Mouse (Mus musculus): ENCODE measurements around the gene Hap1. TPM values are rescaled to one million over a fixed set of nuclear protein-coding genes. Genes with fewer than 3 reads are reported as not detected.

The Hap1 gene
- polyA plus RNA-seq, 1 experiment = 22.0 TPM

DNA sequence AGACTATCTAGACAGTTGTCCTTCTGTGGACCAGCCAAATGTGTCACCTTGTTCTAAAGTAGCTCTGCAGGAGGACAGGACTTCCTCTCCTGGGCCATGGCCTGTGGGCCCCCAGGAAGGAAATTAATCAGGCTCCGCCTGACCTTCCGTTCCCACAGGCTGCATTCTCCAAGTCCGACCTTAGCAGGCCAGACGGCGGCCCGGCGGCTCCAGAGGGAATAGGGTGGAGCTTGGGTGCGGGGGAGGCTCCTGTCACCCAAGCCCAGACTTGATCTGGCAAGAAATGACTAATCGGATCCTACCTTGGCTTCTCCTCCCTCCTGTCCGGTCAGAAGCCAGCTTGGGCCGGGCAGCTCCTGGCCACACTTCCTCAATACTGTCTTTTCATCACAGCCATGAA lies 39.3 kb upstream of the Hap1 start:
- DNase-seq (ENCODE audit: low read depth in 1 of 2, low spot score in 2 of 2) = no peak
- WGBS = 42% methylated on average over 11 of the region's 11 CpGs

DNA sequence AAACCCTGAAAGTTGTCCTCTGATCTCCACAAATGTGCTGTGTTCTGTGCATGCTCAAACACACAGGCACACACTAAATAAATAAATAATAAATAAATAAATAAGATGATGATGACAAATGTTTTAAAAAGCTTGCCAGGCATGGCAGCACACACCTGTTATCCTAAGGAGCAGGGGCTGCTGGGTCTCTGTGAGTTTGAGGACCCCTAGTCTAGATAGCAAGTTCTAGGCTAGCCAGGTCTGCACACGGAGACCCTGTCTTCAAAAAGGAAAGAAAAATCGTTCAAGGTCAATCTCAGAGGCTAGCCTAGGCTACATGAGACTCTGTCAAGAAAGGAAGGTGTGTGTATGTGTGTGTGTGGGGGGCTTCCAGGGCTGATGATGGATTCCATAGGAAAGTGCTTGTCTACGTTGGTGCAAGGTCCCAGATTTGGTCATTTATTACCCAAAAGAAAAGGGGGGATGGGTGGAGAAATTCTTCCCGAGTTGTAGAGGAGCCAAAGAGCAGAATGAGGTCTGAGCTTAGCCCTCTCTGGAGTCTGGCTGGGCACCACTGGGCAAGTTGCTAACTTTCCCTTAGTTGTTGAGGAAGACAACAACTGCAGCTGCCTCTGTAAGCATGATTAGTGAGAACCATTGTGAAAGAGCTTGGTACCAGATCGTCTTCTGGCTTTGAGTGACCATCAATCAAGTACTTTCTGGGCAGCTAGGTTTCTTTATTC lies 38.6 kb upstream of the Hap1 start:
- DNase-seq (ENCODE audit: low read depth in 1 of 2, low spot score in 2 of 2) = no peak
- H3K4me3 ChIP-seq (ENCODE audit: extremely low read depth, insufficient read depth, insufficient read length) = no peak overlapping the region
- 71% methylated on average over 5 of the region's 5 CpGs for WGBS
- no peaks in the 10 kb centered on the region for H3K27me3 ChIP-seq (ENCODE audit: control insufficient read depth, insufficient read depth, low read length)
- TF ChIP-seq CTCF (IDR thresholded peaks at IDR 0.05; ENCODE audit: extremely low read depth, insufficient read depth, insufficient read length, insufficient replicate concordance) (no peak), POLR2A (IDR thresholded peaks at IDR 0.05; ENCODE audit: low read depth, low read length) (no peak)
- no peaks in the 10 kb centered on the region for H3K36me3 ChIP-seq (ENCODE audit: control insufficient read depth, insufficient read depth, low read length)
- no peak overlapping the region for H3K27ac ChIP-seq (ENCODE audit: insufficient read depth, low read length)
- H3K4me1 ChIP-seq (ENCODE audit: control insufficient read depth, insufficient read depth, insufficient read length) = peaks cover 9% of the 10 kb centered on the region; the same call in 1 of the 2 replicates

More for the DNA sequence above, 39.3 kb upstream of the Hap1 start:
- no peak overlapping the region; the same call in 1 of the 2 replicates for H3K4me3 ChIP-seq (ENCODE audit: extremely low read depth, insufficient read depth, insufficient read length)
- TF ChIP-seq CTCF (IDR thresholded peaks at IDR 0.05; ENCODE audit: extremely low read depth, insufficient read depth, insufficient read length, insufficient replicate concordance) (no peak), POLR2A (IDR thresholded peaks at IDR 0.05; ENCODE audit: low read depth, low read length) (no peak)
- no peak overlapping the region for H3K27ac ChIP-seq (ENCODE audit: insufficient read depth, low read length)
- H3K27me3 ChIP-seq (ENCODE audit: control insufficient read depth, insufficient read depth, low read length) = no peaks in the 10 kb centered on the region
- H3K4me1 ChIP-seq (ENCODE audit: control insufficient read depth, insufficient read depth, insufficient read length) = peaks cover 9% of the 10 kb centered on the region; the same call in 1 of the 2 replicates
- no peaks in the 10 kb centered on the region for H3K36me3 ChIP-seq (ENCODE audit: control insufficient read depth, insufficient read depth, low read length)

DNA sequence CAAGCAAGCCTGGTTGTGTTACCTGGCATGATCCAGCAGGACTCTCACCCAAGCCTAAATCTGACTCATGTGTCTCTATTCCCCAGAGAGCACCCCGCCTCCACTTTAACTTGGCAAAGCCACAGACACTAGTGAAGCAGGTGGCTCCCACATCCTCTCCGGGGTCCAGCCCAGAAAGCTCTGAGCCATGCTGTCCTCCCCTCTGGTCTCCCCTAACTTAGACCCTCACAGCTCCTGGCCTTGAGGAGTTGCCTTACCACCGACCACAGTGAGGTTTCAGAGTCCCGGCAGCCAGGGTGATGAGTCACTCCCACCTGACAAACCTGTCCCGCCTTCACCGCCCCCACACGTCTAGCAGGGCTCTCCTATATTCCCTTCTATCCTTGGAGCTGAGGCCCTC lies 37.8 kb upstream of the Hap1 start:
- 26% methylated on average over 7 of the region's 7 CpGs for WGBS
- Histone ChIP-seq H3K4me3 (ENCODE audit: extremely low read depth, insufficient read depth, insufficient read length) (no peak overlapping the region), H3K36me3 (ENCODE audit: control insufficient read depth, insufficient read depth, low read length) (no peaks in the 10 kb centered on the region), H3K27me3 (ENCODE audit: control insufficient read depth, insufficient read depth, low read length) (no peaks in the 10 kb centered on the region), H3K27ac (ENCODE audit: insufficient read depth, low read length) (no peak overlapping the region), H3K4me1 (ENCODE audit: control insufficient read depth, insufficient read depth, insufficient read length) (peaks cover 9% of the 10 kb centered on the region; the same call in 1 of the 2 replicates)
- TF ChIP-seq CTCF (IDR thresholded peaks at IDR 0.05; ENCODE audit: extremely low read depth, insufficient read depth, insufficient read length, insufficient replicate concordance) (no peak), POLR2A (IDR thresholded peaks at IDR 0.05; ENCODE audit: low read depth, low read length) (no peak)
- no peak for DNase-seq (ENCODE audit: low read depth in 1 of 2, low spot score in 2 of 2)

DNA sequence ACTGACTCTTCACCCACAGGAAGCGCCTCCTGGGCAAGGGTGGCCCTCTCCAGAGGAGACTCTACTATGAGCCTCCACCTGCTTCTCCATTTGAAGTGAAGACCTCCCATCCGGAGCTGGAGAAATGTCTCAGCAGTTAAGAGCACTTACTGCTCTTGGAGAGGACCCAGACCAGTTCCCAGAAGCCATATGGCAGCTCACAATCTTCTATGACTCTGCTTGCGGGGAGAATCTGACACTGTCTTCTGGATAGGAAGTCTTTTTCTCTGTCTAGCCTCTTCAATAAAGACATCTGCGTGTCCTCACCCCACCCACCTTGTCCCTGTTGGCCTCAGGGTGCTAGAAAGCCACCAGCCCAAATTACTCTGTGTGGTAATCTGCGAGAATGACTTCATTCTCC lies 37.0 kb upstream of the Hap1 start:
- peaks cover 9% of the 10 kb centered on the region; the same call in 1 of the 2 replicates for H3K4me1 ChIP-seq (ENCODE audit: control insufficient read depth, insufficient read depth, insufficient read length)
- H3K27ac ChIP-seq (ENCODE audit: insufficient read depth, low read length) = no peak overlapping the region
- TF ChIP-seq CTCF (IDR thresholded peaks at IDR 0.05; ENCODE audit: extremely low read depth, insufficient read depth, insufficient read length, insufficient replicate concordance) (no peak), POLR2A (IDR thresholded peaks at IDR 0.05; ENCODE audit: low read depth, low read length) (no peak)
- 71% methylated on average over 5 of the region's 5 CpGs for WGBS
- no peaks in the 10 kb centered on the region for H3K36me3 ChIP-seq (ENCODE audit: control insufficient read depth, insufficient read depth, low read length)
- no peak overlapping the region for H3K4me3 ChIP-seq (ENCODE audit: extremely low read depth, insufficient read depth, insufficient read length)
- H3K27me3 ChIP-seq (ENCODE audit: control insufficient read depth, insufficient read depth, low read length) = no peaks in the 10 kb centered on the region
- no peak for DNase-seq (ENCODE audit: low read depth in 1 of 2, low spot score in 2 of 2)

DNA sequence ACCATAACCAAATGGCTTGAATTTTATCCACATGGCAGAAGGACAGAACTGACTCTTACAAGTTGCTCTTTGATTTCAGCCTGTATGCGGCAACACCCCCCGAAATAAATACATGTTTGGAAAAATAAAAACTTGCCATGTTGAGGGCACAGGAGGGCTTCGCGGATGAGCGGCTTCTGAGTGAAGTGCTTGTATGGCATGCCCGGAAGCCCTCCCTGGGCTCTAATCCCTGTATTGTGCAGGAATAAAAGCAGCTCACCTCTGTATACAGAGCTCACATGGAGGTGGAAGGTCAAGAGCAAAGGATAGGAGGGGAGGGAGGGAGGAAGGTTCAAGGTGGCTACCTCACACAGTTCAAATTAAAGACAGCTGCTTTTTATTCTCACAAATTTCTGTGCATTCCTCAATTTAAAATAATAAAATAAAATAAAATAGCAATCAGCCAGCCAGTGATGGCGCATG lies 36.0 kb upstream of the Hap1 start:
- Histone ChIP-seq H3K27me3 (ENCODE audit: control insufficient read depth, insufficient read depth, low read length) (no peaks in the 10 kb centered on the region), H3K4me1 (ENCODE audit: control insufficient read depth, insufficient read depth, insufficient read length) (peaks cover 6% of the 10 kb centered on the region; the same call in 1 of the 2 replicates)
- DNase-seq (ENCODE audit: low read depth in 1 of 2, low spot score in 2 of 2) = no peak

DNA sequence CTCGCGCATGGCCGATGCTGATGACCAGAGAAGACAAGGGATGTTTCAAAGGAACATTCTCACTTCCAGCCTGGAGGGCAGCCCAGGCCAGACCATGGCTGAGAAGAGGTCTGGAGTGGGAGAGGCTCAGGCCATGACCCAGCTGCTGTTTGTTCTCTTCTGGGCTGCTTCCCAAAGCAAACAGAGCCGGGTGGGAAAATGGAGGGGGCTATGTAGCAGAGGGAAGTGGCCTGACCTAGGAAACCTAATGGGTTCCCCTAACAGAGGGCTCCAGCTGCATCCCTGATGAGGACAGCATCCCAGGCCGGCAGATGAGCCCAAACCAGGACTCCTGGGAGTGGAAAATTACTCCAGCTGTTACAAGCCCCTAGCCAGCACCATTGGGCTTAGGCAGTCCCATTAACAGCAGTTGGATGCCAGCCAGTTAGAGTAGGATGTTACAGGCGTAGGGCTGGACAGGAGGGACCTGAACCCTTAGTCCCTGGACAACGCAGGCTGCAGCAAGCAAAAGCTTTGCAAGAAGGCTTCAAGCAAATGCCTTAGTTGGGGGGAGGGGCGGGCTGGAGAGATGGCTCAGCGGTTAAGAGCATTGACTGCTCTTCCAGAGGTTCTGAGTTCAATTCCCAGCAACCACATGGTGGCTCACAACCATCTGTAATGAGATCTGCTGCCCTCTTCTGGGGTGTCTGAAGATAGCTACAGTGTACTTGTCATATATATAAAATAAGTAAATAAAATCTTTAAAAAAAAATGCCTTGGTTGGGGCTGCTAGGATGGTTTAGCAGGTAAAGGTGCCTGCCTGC lies 35.4 kb upstream of the Hap1 start:
- H3K4me3 ChIP-seq (ENCODE audit: extremely low read depth, insufficient read depth, insufficient read length) = no peak overlapping the region
- DNase-seq (ENCODE audit: low read depth in 1 of 2, low spot score in 2 of 2) = no peak
- H3K4me1 ChIP-seq (ENCODE audit: control insufficient read depth, insufficient read depth, insufficient read length) = peaks cover 2% of the 10 kb centered on the region; the same call in 1 of the 2 replicates
- H3K27ac ChIP-seq (ENCODE audit: insufficient read depth, low read length) = no peak overlapping the region
- no peaks in the 10 kb centered on the region for H3K27me3 ChIP-seq (ENCODE audit: control insufficient read depth, insufficient read depth, low read length)
- WGBS = 84% methylated on average over 9 of the region's 9 CpGs
- no peak for TF ChIP-seq CTCF (IDR thresholded peaks at IDR 0.05; ENCODE audit: extremely low read depth, insufficient read depth, insufficient read length, insufficient replicate concordance)
- no peak for TF ChIP-seq POLR2A (IDR thresholded peaks at IDR 0.05; ENCODE audit: low read depth, low read length)
- H3K36me3 ChIP-seq (ENCODE audit: control insufficient read depth, insufficient read depth, low read length) = no peaks in the 10 kb centered on the region

More for the DNA sequence above, 36.0 kb upstream of the Hap1 start:
- 92% methylated on average over 7 of the region's 7 CpGs for WGBS
- Histone ChIP-seq H3K4me3 (ENCODE audit: extremely low read depth, insufficient read depth, insufficient read length) (no peak overlapping the region), H3K27ac (ENCODE audit: insufficient read depth, low read length) (no peak overlapping the region), H3K36me3 (ENCODE audit: control insufficient read depth, insufficient read depth, low read length) (no peaks in the 10 kb centered on the region)
- TF ChIP-seq CTCF (IDR thresholded peaks at IDR 0.05; ENCODE audit: extremely low read depth, insufficient read depth, insufficient read length, insufficient replicate concordance) (no peak), POLR2A (IDR thresholded peaks at IDR 0.05; ENCODE audit: low read depth, low read length) (no peak)

All from spleen, adult 2 months (tissue).